In genomic region chr13:94358101-94358400, GRCm38 (mm10) we compare ENCODE assay signal across 8 mouse cellular contexts. TPM values are rescaled to one million over a fixed set of nuclear protein-coding genes. Genes with fewer than 3 reads are reported as not detected.
A peak's percentile ranks its signal among the peaks of the same experiment; 100 is the strongest.
DNase-seq lines count a peak whose midpoint lies in the region; ATAC-seq and TF ChIP-seq lines count a peak whose summit lies in the region.

No protein-coding gene starts in this region.

- no peaks in the 10 kb centered on the region for H3K27me3 ChIP-seq in limb, embryonic 13.5 days

- no peak for DNase-seq in cerebellum, adult 8-10 months
- DNase-seq in right cerebral cortex, postnatal 4 days, result peak; percentile 26
- no peak for DNase-seq in right cerebral cortex, postnatal 14 days
- no peak for DNase-seq in urinary bladder, adult 18-20 months (ENCODE audit: low spot score in 2 of 2)
- DNase-seq in thymus, postnatal 0 days (ENCODE audit: low spot score), result no peak

- peak overlapping the region; percentile 84 for H3K4me3 ChIP-seq in limb, embryonic 13.5 days
- H3K4me3 ChIP-seq in olfactory bulb, adult 2 months (ENCODE audit: insufficient read depth, low read depth, low read length), result peak overlapping the region; percentile 89

- H3K4me2 ChIP-seq in limb, embryonic 13.5 days (replicated peaks), result peak overlapping the region; percentile 85

- TF ChIP-seq CTCF in olfactory bulb, adult 2 months (IDR thresholded peaks at IDR 0.05; ENCODE audit: insufficient read depth, low read depth, low read length), result no peak

- H3K9ac ChIP-seq in limb, embryonic 13.5 days, result peak overlapping the region; percentile 85

- WGBS in limb, embryonic 13.5 days, result 1% methylated on average over 9 of the region's 9 CpGs
- 1% methylated on average over 9 of the region's 9 CpGs for WGBS in olfactory bulb, adult 2 months

- no peaks in the 10 kb centered on the region for H3K36me3 ChIP-seq in limb, embryonic 13.5 days

- H3K4me1 ChIP-seq in limb, embryonic 13.5 days, result peaks cover 14% of the 10 kb centered on the region
- H3K4me1 ChIP-seq in olfactory bulb, adult 2 months (ENCODE audit: control insufficient read depth, insufficient read depth, low read length), result peaks cover 6% of the 10 kb centered on the region

- ATAC-seq in cerebellum, adult (ENCODE audit: insufficient number of reproducible peaks, low FRiP score, low TSS enrichment), result peak; percentile 56; the same call in 1 of the 2 replicates
- ATAC-seq in limb, embryonic 13.5 days (ENCODE audit: low FRiP score, low read depth), result peak; percentile 46; the same call in 1 of the 2 replicates

- TF ChIP-seq POLR2A in olfactory bulb, adult 2 months (IDR thresholded peaks at IDR 0.05; ENCODE audit: insufficient read depth, low read depth, low read length), result no peak

- H3K27ac ChIP-seq in limb, embryonic 13.5 days, result peak overlapping the region; percentile 92
- H3K27ac ChIP-seq in olfactory bulb, adult 2 months (ENCODE audit: insufficient read depth, low read depth, low read length), result peak overlapping the region; percentile 58

- 0 out of 2 replicates have a peak, but pooled peaks cover 6% of the 10 kb centered on the region for H3K9me3 ChIP-seq in limb, embryonic 13.5 days

RNA-seq across cellular contexts. Expression of gene Ap3b1, which starts 0.7 kb away (rescaled TPM):
- 44.9 and 46.0 TPM in 2 replicates for polyA plus RNA-seq in limb, embryonic 13.5 days (2015; fragmentation: Nextera tagmentation; extraction: Ambion mirVana)
- not detected in 2 replicates for polyA plus RNA-seq in olfactory bulb, adult 2 months (2012; ENCODE audit: insufficient read depth, insufficient read length, low replicate concordance, missing spikeins)
- 35.6 and 40.1 TPM in 2 replicates for polyA plus RNA-seq in thymus, postnatal 0 days (2015; fragmentation: Nextera tagmentation; extraction: Ambion mirVana)
